Mouse (Mus musculus) frontal cortex, postnatal 14 days (tissue): ENCODE measurements around the gene A930009A15Rik.
A peak's percentile ranks its signal among the peaks of the same experiment; 100 is the strongest.

ENCODE experiments used
- DNase-seq, 2 experiments: peaks; one replicate each; pipeline ENCODE4 v3.0.0; 2022; ENCODE audit warnings: low spot score in 2 of 2

Gene A930009A15Rik

DNA sequence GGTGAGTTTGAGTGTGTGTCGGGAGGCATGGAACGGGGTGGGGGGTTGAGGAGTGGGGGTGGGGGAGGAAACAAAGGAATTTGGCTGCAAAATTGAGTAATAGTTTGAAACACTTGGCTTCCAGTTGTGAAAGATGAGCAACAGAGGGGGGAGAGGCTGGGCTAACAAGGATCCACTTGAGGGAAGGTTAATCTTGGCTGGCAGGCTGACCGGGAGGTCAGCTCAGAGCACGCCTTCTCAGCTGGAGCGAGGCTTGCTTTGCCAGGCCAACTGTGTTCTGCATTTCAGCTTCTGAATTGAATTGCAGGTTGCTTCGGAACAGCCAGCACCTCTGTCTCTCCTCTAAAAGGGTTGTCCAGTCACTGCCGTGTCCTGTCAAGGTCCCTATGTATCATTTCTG is 9.7 kb downstream of the A930009A15Rik start:
- DNase-seq: no peak

- DNase-seq: no peak
These were observed 12.2 kb downstream of the A930009A15Rik start for GRCm38 (mm10) chr10:115581971-115582370.

- no peak for DNase-seq
These were observed 13.3 kb downstream of the A930009A15Rik start for GRCm38 (mm10) chr10:115583071-115583470.

DNA sequence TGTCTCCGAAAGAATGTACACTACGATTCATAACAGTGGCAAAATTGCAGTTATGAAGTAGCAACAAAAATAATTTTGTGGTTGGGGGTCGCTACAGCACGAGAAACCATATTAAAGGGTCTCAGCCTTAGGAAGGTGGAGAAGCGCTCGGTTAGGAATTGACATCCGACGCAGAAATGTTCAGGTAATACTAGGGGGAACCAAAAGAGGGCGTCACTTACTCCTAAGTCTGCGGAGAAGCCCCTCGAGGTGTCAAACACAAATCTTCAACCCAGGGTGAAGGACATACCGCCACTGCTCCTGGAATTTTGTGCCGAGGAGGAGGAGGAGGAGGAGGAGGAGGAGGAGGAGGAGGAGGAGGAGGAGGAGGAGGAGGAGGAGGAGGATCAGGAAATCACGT is 14.9 kb downstream of the A930009A15Rik start:
- DNase-seq: no peak

- no peak for DNase-seq
These were observed 15.9 kb downstream of the A930009A15Rik start for GRCm38 (mm10) chr10:115585491-115586245.

GRCm38 (mm10) chr10:115586246-115587231 is 16.8 kb downstream of the A930009A15Rik start:
- DNase-seq: no peak

GRCm38 (mm10) chr10:115587301-115587969 is 17.6 kb downstream of the A930009A15Rik start, which contains the start of gene Lgr5:
Lgr5 (minus strand) TSS chr10:115587780.
- peak in 1 of 2 experiments; percentile 33 for DNase-seq

GRCm38 (mm10) chr10:115587979-115588378 is 18.2 kb downstream of the A930009A15Rik start:
- no peak for DNase-seq

DNA sequence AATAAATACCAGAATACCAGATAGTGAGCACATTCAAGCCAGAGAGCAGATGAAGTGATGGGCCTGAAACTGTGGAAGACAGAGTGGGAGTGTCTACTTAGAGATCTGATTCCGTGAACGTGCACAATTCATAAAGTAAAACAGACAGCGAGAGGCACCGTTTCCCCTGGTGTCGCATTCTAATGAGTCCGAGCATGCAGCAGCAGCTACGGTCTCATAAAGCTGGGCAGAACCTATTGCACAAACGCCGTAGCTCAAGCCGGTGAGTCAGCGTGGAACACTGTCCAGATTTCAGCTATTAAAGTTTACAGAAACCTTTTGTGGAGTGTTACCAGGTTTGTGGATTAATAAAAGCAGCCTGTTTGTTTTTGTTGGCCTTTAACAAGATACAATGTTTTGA is 23.4 kb downstream of the A930009A15Rik start:
- no peak for DNase-seq

- no peak for DNase-seq
These were observed 23.9 kb downstream of the A930009A15Rik start for GRCm38 (mm10) chr10:115593651-115594050.

GRCm38 (mm10) chr10:115595748-115596147 is 26.0 kb downstream of the A930009A15Rik start:
- DNase-seq: no peak

GRCm38 (mm10) chr10:115617456-115618287 is 47.9 kb downstream of the A930009A15Rik start:
- DNase-seq: no peak

- DNase-seq: no peak
These were observed 48.6 kb downstream of the A930009A15Rik start for GRCm38 (mm10) chr10:115618288-115618856.

DNA sequence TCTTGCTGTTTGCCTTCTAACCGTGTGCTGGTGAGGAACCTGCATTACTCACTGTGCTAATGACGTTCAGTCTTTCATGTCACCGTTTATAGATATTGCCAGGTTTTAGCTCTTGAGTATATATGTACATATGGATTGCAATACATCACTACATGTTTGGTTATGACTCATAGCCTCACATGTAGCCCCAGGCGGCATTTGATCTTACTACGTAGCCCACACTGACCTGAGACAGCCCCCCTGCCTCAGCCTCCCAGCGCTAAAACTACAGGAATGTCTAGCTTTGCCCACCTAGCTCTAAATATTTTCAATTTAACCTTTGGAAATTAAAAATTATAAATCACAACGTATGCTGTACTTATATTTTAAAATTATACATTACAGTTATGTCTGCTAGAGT is 53.7 kb downstream of the A930009A15Rik start:
- DNase-seq: no peak

- peak in 1 of 2 experiments; percentile 11 for DNase-seq
These were observed 54.3 kb downstream of the A930009A15Rik start for GRCm38 (mm10) chr10:115623956-115624671.

DNA sequence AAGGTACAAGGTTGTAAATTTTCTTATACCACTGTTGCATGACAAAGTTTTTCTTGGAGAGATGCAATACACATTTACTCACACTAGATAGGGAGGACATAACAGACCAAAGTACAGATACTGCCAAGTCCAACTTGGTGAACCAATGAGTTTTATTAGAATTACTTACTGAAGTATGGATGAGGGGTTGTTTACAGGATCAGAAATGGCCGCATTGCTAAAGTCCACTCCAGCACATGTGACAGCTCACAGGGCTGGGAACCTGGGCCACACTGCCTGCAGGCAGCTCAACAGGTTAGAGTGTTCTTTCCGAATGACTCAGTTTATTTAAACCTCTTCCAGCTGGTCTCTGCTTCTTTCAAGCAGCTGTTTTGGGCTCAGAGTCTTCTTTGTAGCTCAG is 55.2 kb downstream of the A930009A15Rik start:
- no peak for DNase-seq

DNA sequence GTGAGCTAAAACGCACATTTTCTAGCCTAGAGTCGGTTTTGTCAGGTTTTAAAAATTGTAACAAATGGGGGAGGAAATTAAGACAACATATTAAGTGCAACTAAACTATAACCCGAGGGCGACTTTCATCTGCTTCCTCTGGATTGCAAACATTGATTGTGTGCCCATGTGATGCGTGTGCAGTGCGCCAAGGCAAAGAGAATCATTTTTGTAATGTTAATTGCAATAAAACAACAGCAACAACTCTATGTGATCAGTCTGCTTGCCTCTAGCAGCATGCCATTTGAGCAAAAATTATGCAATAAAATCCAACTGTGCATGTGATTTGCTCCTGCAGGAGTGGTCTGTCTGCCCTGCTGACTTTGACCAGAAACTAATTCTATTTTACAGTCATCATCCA is 56.9 kb downstream of the A930009A15Rik start:
- DNase-seq: no peak
